Mouse (Mus musculus) heart, postnatal 0 days (tissue): ENCODE measurements at regions not wholly inside any gene's neighbourhood (a gene's known extent, or its start where the extent isn't known, plus 50 kb on each side); places are given as distances from the start of the nearest gene placed in this dataset.

ENCODE experiments used
- ATAC-seq: fragments of 200-750 bp; cut with Nextera tagmentation; 2 replicates; pipeline ENCODE4 v1.8.0; 2017; ENCODE audit warnings: low read depth, moderate number of reproducible peaks, moderate library complexity; ENCODE audit not compliant: insufficient read depth
- DNase-seq: peaks from one replicate; pipeline ENCODE4 v3.0.0-alpha.2; 2016; ENCODE audit warnings: low spot score
- H3K27ac ChIP-seq: fragments of 300-500 bp; sonication (generic); 2 replicates; pipeline ENCODE4 v1.5.1; 2014; ENCODE audit warnings: low read depth, mild to moderate bottlenecking
- H3K27me3 ChIP-seq: fragments of 300-500 bp; sonication (generic); 2 replicates; pipeline ENCODE4 v1.6.1; 2014; ENCODE audit warnings: low read length, mixed read lengths; ENCODE audit not compliant: control insufficient read depth, insufficient read depth
- H3K36me3 ChIP-seq: fragments of 300-500 bp; sonication (generic); replicated peaks from 2 replicates; pipeline ENCODE4 v1.6.1; 2014; ENCODE audit warnings: low read length, mixed read lengths; ENCODE audit not compliant: control insufficient read depth, insufficient read depth
- H3K4me1 ChIP-seq: fragments of 300-500 bp; sonication (generic); 2 replicates; pipeline ENCODE4 v1.6.1; 2014; ENCODE audit warnings: antibody characterized with exemption; ENCODE audit not compliant: control insufficient read depth, insufficient read depth
- H3K4me2 ChIP-seq: fragments of 300-500 bp; sonication (generic); 2 replicates; pipeline ENCODE4 v1.6.1; 2014; ENCODE audit warnings: low read depth, mild to moderate bottlenecking, low read length, moderate library complexity
- H3K4me3 ChIP-seq: fragments of 300-500 bp; sonication (generic); 2 replicates; pipeline ENCODE4 v1.5.1; 2014; ENCODE audit warnings: low read depth, low read length
- H3K9ac ChIP-seq: fragments of 300-500 bp; sonication (generic); replicated peaks from 2 replicates; pipeline ENCODE4 v1.6.1; 2014; ENCODE audit warnings: low read depth, low read length, mixed read lengths
- H3K9me3 ChIP-seq: fragments of 300-500 bp; sonication (generic); replicated peaks from 2 replicates; pipeline ENCODE4 v1.6.1; 2016; ENCODE audit warnings: low read length; ENCODE audit not compliant: control insufficient read depth
- CTCF ChIP-seq: IDR thresholded peaks from 2 replicates; pipeline ENCODE4 v1.5.1; 2016; ENCODE audit warnings: antibody characterized with exemption, control low read depth, low read depth
- EP300 ChIP-seq: IDR thresholded peaks from 2 replicates; pipeline ENCODE4 v1.6.1; 2016; ENCODE audit warnings: antibody characterized with exemption, low read depth
- WGBS: fragments of 180-500 bp; shearing (Covaris S2); extraction: QIAGEN DNeasy Blood & Tissue Kit; methylation state at CpG from one replicate; pipeline ENCODE4 v1.1.7; 2014; 5-methylcytosine and 5-hydroxymethylcytosine counted together

DNA sequence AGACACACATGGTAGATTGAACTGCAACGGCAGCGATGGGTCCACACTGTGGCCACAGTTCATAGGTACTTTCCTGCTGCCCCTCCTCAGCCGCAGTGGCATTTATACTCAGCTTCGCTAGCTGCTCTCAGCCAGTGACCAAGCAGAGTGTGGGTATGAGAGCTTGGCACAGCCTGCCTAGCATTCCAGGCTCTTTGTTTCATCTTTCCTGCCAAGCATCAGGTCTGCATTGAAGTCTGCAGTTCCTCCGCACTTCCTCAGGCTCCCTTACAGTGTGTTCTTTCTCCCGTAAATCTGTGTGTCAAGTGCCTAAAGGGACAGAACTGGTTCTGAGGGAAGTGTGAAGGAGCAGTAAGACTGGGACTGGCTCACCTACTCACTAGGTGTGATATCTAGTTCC, 194.6 kb upstream of the Daam1 start:
- Histone ChIP-seq H3K9ac (no peak overlapping the region), H3K36me3 (no peaks in the 10 kb centered on the region), H3K9me3 (no peaks in the 10 kb centered on the region), H3K4me1 (peaks cover 6% of the 10 kb centered on the region; the same call in 1 of the 2 replicates), H3K27ac (no peak overlapping the region), H3K4me2 (no peak overlapping the region), H3K4me3 (no peak overlapping the region), H3K27me3 (0 out of 2 replicates have a peak, but pooled peaks cover under 1% of the 10 kb centered on the region)
- TF ChIP-seq CTCF = no peak
- TF ChIP-seq EP300 = no peak
- ATAC-seq (no peak), DNase-seq (peak; percentile 24)
- WGBS = 70% methylated on average over 6 of the region's 6 CpGs

DNA sequence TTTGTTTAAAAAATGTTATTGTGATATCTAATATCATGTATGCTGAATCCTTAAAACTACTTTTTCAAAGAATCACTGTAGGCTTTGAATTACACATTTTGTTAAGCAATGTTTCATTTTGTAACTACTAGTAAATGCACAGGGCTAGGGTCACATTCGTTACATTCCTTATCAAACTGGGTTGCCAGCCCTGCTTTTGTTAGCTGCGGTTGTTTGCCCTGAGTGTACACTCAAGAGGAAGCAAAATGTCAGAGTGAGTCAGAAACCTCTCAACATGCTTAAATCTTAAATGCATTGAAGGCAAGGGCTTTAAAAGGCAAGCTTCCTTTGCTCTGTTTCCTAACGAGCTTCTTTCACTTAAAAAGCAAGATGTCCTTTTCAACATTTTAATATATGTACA, 193.6 kb upstream of the Daam1 start:
- DNase-seq (no peak), ATAC-seq (no peak)
- H3K36me3 ChIP-seq = no peaks in the 10 kb centered on the region
- no peaks in the 10 kb centered on the region for H3K9me3 ChIP-seq
- no peak for TF ChIP-seq EP300
- no peak for TF ChIP-seq CTCF
- H3K9ac ChIP-seq = no peak overlapping the region
- H3K4me2 ChIP-seq = no peak overlapping the region
- H3K27ac ChIP-seq = no peak overlapping the region
- 59% methylated on average over 3 of the region's 3 CpGs for WGBS
- peaks cover 3% of the 10 kb centered on the region; the same call in 1 of the 2 replicates for H3K4me1 ChIP-seq
- H3K27me3 ChIP-seq = 0 out of 2 replicates have a peak, but pooled peaks cover 5% of the 10 kb centered on the region
- H3K4me3 ChIP-seq = no peak overlapping the region

DNA sequence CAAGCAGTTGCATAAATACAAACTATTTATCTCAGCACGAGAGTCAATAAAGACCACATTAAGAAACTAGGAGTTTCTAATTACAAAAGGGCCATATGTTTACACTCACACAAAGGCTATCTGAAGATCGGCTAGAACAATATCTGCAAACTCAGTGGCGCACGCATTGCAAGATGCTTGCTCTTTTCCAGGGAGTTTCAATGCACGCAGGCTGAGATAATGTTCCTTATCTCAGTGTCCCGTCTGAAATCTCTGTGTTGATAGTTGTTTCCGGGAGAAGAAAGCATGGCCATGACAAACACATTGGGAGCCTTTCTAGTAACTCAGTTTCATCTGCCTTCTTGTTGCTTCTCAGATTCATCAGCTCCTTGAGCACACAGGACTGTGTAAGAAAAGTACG, 192.6 kb upstream of the Daam1 start:
- Histone ChIP-seq H3K9me3 (no peaks in the 10 kb centered on the region), H3K27ac (no peak overlapping the region), H3K36me3 (no peaks in the 10 kb centered on the region), H3K4me2 (no peak overlapping the region), H3K9ac (no peak overlapping the region), H3K27me3 (0 out of 2 replicates have a peak, but pooled peaks cover 5% of the 10 kb centered on the region), H3K4me1 (peaks cover 3% of the 10 kb centered on the region; the same call in 1 of the 2 replicates), H3K4me3 (no peak overlapping the region)
- TF ChIP-seq EP300 = no peak
- TF ChIP-seq CTCF = no peak
- WGBS = 45% methylated on average over 8 of the region's 8 CpGs
- ATAC-seq (no peak), DNase-seq (no peak)

DNA sequence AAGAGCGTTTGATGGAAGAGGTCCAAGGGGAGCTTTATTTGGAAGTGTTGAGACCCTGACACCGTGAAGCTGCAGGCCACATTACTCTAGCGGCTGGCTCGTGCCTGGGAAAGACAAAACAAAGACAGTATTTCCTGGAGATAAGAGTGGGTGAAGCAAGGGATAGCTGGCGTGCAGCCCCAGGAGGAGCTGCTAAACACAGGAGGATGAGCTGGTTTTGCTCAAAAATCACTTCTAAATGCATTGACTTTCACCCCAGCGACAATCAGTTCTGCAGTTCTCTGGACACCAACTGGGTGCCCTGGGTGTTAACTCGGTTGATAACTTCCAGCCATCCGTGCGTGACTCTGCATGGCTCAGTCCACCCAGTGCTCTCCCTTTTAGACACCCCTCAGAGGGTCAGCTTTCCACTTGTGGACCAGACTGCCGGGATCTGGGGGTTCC, 190.8 kb upstream of the Daam1 start:
- Histone ChIP-seq H3K27ac (no peak overlapping the region), H3K4me3 (no peak overlapping the region), H3K4me2 (no peak overlapping the region), H3K27me3 (0 out of 2 replicates have a peak, but pooled peaks cover 5% of the 10 kb centered on the region), H3K9ac (no peak overlapping the region), H3K4me1 (peaks cover 3% of the 10 kb centered on the region; the same call in 1 of the 2 replicates), H3K9me3 (no peaks in the 10 kb centered on the region), H3K36me3 (no peaks in the 10 kb centered on the region)
- peak; percentile 41 for DNase-seq
- 8% methylated on average over 10 of the region's 10 CpGs for WGBS
- no peak for ATAC-seq
- no peak for TF ChIP-seq EP300
- TF ChIP-seq CTCF = no peak

DNA sequence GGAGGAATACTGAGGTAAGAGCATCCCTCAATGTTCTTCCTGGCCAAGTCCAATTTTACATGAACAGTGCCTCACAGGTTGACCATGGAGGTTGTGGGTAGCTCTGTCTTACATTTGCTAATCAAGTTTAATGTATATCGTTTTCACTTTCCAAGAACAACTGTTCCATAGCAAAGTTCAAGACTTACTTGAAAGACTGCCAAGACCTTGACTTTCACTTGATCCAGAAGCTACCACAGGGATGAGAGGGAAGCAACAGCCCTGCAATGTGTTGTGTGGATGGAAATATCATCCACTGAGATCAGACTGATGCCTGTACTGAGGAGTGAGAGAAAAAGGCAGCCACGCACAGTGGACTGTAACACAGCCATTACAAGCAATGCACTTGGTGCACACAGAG, 189.4 kb upstream of the Daam1 start:
- Histone ChIP-seq H3K9ac (no peak overlapping the region), H3K4me3 (no peak overlapping the region), H3K27ac (no peak overlapping the region), H3K4me1 (peaks cover 11% of the 10 kb centered on the region), H3K4me2 (no peak overlapping the region), H3K9me3 (no peaks in the 10 kb centered on the region), H3K27me3 (0 out of 2 replicates have a peak, but pooled peaks cover 5% of the 10 kb centered on the region), H3K36me3 (no peaks in the 10 kb centered on the region)
- TF ChIP-seq CTCF (no peak), EP300 (no peak)
- ATAC-seq (no peak), DNase-seq (no peak)
- 69% methylated on average over 2 of the region's 2 CpGs for WGBS

DNA sequence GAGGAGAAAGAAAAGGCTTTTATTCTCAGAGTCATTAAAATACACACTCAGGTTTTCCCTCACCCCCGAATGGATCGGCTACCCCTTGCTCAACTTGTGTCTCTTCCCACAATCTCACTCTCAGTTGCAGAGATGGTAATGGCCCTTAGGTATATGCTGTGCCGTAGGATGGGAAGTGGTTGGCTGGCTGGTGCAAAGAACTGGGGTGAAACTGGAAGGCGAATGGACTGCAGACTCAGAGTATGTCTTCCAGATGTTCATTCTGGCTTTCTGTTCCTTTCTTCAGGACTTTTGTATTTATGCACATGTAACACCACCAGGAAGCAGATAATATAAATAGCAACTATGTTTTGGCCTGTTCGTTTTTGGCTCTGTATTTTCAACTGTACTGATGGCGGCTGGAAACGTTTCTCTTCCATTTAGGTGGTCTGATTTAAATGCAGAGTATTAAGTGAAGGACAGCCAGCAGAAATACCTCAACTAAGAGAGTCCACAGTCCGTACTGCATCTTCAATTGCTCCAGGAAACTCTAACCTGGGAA, 188.0 kb upstream of the Daam1 start:
- Histone ChIP-seq H3K4me1 (peaks cover 11% of the 10 kb centered on the region), H3K36me3 (no peaks in the 10 kb centered on the region), H3K4me3 (no peak overlapping the region), H3K9ac (no peak overlapping the region), H3K27ac (no peak overlapping the region), H3K4me2 (no peak overlapping the region), H3K9me3 (no peaks in the 10 kb centered on the region), H3K27me3 (0 out of 2 replicates have a peak, but pooled peaks cover 5% of the 10 kb centered on the region)
- DNase-seq (no peak), ATAC-seq (no peak)
- TF ChIP-seq EP300 (no peak), CTCF (no peak)
- 67% methylated on average over 8 of the region's 8 CpGs for WGBS
